Mouse (Mus musculus) stomach, embryonic 14.5 days (tissue): ENCODE measurements around the gene Ly6g5c. TPM values are rescaled to one million over a fixed set of nuclear protein-coding genes. Genes with fewer than 3 reads are reported as not detected.

Experiments used
- ATAC-seq: fragments of 200-750 bp; cut with Nextera tagmentation; 2 replicates; pipeline ENCODE4 v1.8.0; 2017; ENCODE audit warnings: low read depth, moderate TSS enrichment; ENCODE audit not compliant: insufficient number of reproducible peaks, insufficient read depth, low FRiP score
- H3K27ac ChIP-seq: fragments of 300-500 bp; sonication (generic); 2 replicates; pipeline ENCODE4 v1.5.1; 2014; ENCODE audit warnings: mild to moderate bottlenecking, low read length, moderate library complexity, mixed read lengths
- H3K27me3 ChIP-seq: fragments of 300-500 bp; sonication (generic); 2 replicates; pipeline ENCODE4 v1.6.1; 2014; ENCODE audit warnings: low read length, control low read depth, mixed read lengths; ENCODE audit not compliant: control insufficient read depth, insufficient read depth
- H3K36me3 ChIP-seq: fragments of 300-500 bp; sonication (generic); 2 replicates; pipeline ENCODE4 v1.6.1; 2014; ENCODE audit warnings: mild to moderate bottlenecking, control low read depth, low read length, moderate library complexity, mixed read lengths; ENCODE audit not compliant: control insufficient read depth, insufficient read depth
- H3K4me1 ChIP-seq: fragments of 300-500 bp; sonication (generic); 2 replicates; pipeline ENCODE4 v1.6.1; 2014; ENCODE audit warnings: low read length, control low read depth, mixed read lengths; ENCODE audit not compliant: control insufficient read depth, insufficient read depth
- H3K4me2 ChIP-seq: fragments of 300-500 bp; sonication (generic); replicated peaks from 2 replicates; pipeline ENCODE4 v1.6.1; 2014; ENCODE audit warnings: low read depth, low read length, control low read depth
- H3K4me3 ChIP-seq: fragments of 300-500 bp; sonication (generic); 2 replicates; pipeline ENCODE4 v1.5.1; 2014; ENCODE audit warnings: low read depth, low read length, control low read depth
- H3K9ac ChIP-seq: fragments of 300-500 bp; sonication (generic); replicated peaks from 2 replicates; pipeline ENCODE4 v1.6.1; 2014; ENCODE audit warnings: low read depth, mild to moderate bottlenecking, control low read depth, low read length, moderate library complexity, mixed read lengths
- H3K9me3 ChIP-seq: fragments of 300-500 bp; sonication (generic); 2 replicates; pipeline ENCODE4 v1.6.1; 2016; ENCODE audit warnings: low read depth, low read length, control low read depth; ENCODE audit not compliant: control insufficient read depth
- WGBS: fragments of 180-500 bp; shearing (Covaris S2); extraction: QIAGEN DNeasy Blood & Tissue Kit; methylation state at CpG from one replicate; pipeline ENCODE4 v1.1.7; 2014; 5-methylcytosine and 5-hydroxymethylcytosine counted together
- polyA plus RNA-seq: library from polyadenylated mRNA; unstranded; fragments of >200 nt; fragmentation: Nextera tagmentation; extraction: Ambion mirVana; gene quantifications from 2 replicates; pipeline ENCODE4 v1.2.1, GENCODE M21; 2014

The Ly6g5c gene
- not detected in 2 replicates for polyA plus RNA-seq

DNA sequence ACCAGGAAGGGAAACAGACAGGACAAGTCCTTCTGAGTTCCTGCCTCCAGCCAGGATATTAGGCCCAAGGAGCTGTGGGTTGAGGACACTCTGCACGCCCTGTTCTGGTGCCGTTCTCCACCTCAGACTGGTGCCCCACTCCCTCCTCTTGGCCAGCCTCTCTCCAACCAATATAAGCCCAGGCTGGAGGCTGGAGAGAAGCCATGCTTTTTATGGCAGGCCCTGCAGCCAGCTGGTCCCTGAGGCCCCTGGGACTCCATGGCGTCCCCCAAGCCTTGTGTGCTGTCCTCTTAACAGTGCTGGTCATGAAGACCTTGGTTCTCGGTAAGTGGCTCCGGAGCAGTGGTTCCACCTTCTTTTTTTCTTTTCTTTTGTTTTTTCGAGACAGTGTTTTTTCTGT, at the start of gene Ly6g5c:
Gene Ly6g5c (plus strand): TSS at position 183 of the 400 bp plus-strand sequence.
- Histone ChIP-seq H3K4me2 (no peak within 1 kb of the TSS), H3K4me3 (no peak within 1 kb of the TSS), H3K36me3 (peaks cover 1% of the 10 kb centered on the region; the same call in 1 of the 2 replicates), H3K27ac (no peak within 1 kb of the TSS), H3K9ac (no peak within 1 kb of the TSS), H3K4me1 (0 out of 2 replicates have a peak, but pooled peaks cover 3% of the 10 kb centered on the region), H3K9me3 (no peaks in the 10 kb centered on the region), H3K27me3 (no peaks in the 10 kb centered on the region)
- 87% methylated on average over 6 of the region's 6 CpGs for WGBS
- no peak for ATAC-seq

DNA sequence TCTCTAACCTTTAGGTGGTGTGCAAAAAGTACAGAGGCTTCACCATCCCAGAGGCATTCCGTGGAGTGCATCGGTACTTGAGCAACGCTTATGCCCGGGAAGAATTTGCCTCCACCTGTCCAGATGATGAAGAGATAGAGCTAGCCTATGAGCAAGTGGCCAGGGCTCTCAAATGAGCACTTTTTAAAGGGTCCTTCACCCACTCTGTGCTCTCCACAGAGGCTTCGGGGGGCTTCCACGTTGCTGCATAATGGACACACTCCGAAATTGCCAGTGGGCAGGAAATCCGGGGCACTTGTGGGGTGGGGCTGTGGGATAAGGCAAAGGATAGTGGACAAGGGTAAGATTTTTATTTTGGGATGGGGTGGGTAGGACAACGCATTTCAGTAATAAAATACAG, 49.8 kb upstream of the Ly6g5c start:
- no peak for ATAC-seq
- Histone ChIP-seq H3K9me3 (no peaks in the 10 kb centered on the region), H3K4me3 (no peak overlapping the region), H3K4me1 (peaks cover 13% of the 10 kb centered on the region; the same call in 1 of the 2 replicates), H3K27me3 (no peaks in the 10 kb centered on the region), H3K36me3 (peaks cover 62% of the 10 kb centered on the region), H3K4me2 (peak overlapping the region; percentile 88; the same call in 1 of the 2 replicates), H3K9ac (no peak overlapping the region), H3K27ac (no peak overlapping the region)
- WGBS = 46% methylated on average over 9 of the region's 9 CpGs

DNA sequence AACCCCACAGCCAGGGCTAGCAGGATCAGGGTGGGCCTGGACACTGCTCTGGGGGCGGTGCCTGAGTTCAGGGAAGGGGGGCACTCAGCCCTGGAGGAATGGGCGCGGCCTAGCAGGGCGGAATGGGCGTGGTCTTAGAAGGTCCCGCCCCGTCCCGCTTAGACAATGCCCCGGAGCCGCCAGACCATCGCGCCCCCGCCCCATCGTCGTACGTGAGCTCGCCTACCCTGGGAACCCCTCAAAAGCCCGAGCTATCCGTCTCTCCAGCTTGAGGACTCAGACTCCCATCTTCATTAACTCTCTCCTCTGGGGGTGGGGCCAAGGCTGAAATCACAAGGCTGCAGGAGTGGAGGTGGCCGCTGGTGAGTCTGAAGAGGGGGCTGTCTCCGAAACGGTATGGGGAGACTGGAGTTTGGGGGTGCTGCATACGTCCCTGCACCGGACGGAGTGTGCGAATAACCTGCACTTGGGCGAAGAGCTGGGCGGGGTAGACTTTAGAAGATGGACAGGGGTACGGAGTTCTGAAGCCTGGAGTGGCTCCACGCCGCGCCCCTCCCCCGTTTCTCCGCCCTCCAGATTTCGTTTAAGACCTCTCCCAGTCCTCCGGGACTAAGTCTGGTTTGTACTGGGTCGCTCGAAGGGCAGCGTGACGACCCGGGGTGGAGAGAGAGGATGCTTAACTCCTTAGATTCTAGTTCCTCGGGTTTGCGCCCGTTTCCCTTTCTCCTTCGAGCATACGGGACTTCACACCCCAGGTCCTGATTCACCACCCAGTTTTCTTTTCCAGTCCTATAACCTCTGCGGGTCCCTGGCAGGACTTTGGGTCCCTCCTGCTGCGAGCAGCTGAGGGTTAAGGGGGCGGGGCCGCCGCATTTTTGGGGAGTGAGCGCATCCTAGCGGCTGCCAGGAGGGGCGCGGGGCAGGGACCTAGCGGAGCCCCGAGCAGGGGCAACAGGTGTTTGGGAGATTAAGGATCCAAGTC, 48.9 kb upstream of the Ly6g5c start, which contains the start of gene Ddah2:
Gene Ddah2 (plus strand): TSS at position 125 of the 982 bp plus-strand sequence.
- Histone ChIP-seq H3K36me3 (peaks cover 54% of the 10 kb centered on the region), H3K9ac (peak within 1 kb of the TSS; percentile 83)
- WGBS = under 1% methylated on average over 57 of the region's 57 CpGs

DNA sequence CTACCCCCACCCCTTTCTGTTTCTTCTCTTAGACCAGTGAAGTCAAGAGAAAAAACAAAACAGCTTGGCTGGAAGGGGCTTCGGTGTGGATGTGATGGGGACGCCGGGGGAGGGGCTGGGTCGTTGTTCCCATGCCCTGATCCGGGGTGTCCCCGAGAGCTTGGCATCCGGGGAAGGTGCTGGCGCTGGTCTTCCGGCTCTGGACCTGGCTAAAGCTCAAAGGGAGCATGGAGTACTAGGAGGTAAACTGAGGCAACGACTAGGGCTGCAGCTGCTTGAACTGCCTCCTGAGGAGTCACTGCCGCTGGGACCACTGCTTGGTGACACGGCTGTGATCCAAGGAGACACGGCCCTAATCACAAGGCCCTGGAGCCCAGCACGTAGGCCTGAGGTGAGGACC, 48.0 kb upstream of the Ly6g5c start:
- 31% methylated on average over 14 of the region's 14 CpGs for WGBS
- H3K36me3 ChIP-seq = peaks cover 47% of the 10 kb centered on the region

More for the DNA sequence above, 48.9 kb upstream of the Ly6g5c start, which contains the start of gene Ddah2:
- peak within 1 kb of the TSS; percentile 93 for H3K27ac ChIP-seq
- peaks cover 16% of the 10 kb centered on the region; the same call in 1 of the 2 replicates for H3K4me1 ChIP-seq
- H3K4me2 ChIP-seq = peak within 1 kb of the TSS; percentile 88
- no peaks in the 10 kb centered on the region for H3K9me3 ChIP-seq
- ATAC-seq = peak; percentile 89
- no peaks in the 10 kb centered on the region for H3K27me3 ChIP-seq
- H3K4me3 ChIP-seq = peak within 1 kb of the TSS; percentile 87

DNA sequence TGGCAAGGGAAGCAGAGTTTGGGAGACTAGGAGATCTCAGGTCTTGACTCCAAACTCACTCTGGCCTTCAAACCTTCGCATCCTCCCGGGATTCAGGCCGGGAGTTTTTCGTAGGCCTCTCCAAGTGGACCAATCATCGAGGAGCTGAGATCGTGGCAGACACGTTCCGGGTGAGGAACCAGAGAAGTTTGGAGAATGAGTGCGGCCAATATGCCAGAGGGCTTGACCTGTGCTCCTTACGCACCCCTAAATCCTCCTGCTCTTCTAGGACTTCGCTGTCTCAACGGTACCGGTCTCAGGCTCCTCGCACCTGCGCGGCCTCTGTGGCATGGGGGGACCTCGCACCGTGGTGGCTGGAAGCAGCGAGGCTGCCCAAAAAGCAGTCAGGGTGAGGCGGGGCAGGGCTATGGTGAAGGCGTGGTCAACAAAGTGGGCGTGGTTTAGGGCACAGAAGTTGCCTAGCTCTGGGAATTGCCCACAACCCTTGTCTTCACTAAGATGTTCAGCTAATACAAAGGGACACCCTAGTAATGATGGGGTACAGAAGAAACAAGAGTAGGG, 47.3 kb upstream of the Ly6g5c start:
- H3K27ac ChIP-seq = no peak overlapping the region
- H3K4me1 ChIP-seq = peaks cover 26% of the 10 kb centered on the region
- no peaks in the 10 kb centered on the region for H3K9me3 ChIP-seq
- H3K27me3 ChIP-seq = no peaks in the 10 kb centered on the region
- peak overlapping the region; percentile 87 for H3K4me3 ChIP-seq
- WGBS = 55% methylated on average over 22 of the region's 22 CpGs
- peak overlapping the region; percentile 88 for H3K4me2 ChIP-seq
- ATAC-seq = no peak
- H3K9ac ChIP-seq = peak overlapping the region; percentile 83; the same call in 1 of the 2 replicates
- peaks cover 39% of the 10 kb centered on the region for H3K36me3 ChIP-seq

More for the DNA sequence above, 48.0 kb upstream of the Ly6g5c start:
- Histone ChIP-seq H3K4me2 (peak overlapping the region; percentile 88), H3K4me1 (peaks cover 19% of the 10 kb centered on the region; the same call in 1 of the 2 replicates), H3K27ac (peak overlapping the region; percentile 93; the same call in 1 of the 2 replicates), H3K9me3 (no peaks in the 10 kb centered on the region), H3K27me3 (no peaks in the 10 kb centered on the region), H3K9ac (peak overlapping the region; percentile 83), H3K4me3 (peak overlapping the region; percentile 87)
- ATAC-seq = no peak

DNA sequence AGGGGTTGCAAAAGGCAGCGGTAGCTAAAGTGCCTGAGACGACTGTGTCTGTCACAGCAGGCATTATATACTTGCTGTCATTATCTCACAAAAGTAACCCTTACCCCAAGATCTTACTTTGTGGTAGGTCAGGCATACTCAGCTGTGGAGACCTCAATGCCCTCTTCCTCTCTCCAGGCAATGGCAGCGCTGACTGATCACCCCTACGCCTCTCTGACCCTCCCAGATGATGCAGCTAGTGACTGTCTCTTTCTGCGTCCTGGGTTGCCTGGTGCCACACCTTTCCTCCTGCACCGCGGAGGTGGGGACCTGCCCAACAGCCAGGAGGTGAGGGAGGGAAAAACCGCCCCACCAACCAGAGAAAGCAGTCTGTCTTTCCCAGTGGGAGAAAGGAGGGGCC, 46.8 kb upstream of the Ly6g5c start:
- Histone ChIP-seq H3K36me3 (peaks cover 34% of the 10 kb centered on the region), H3K9ac (no peak overlapping the region), H3K27me3 (no peaks in the 10 kb centered on the region), H3K4me1 (peaks cover 28% of the 10 kb centered on the region), H3K27ac (peak overlapping the region; percentile 33; the same call in 1 of the 2 replicates), H3K9me3 (no peaks in the 10 kb centered on the region), H3K4me2 (no peak overlapping the region), H3K4me3 (no peak overlapping the region)
- ATAC-seq = no peak
- WGBS = 69% methylated on average over 8 of the region's 8 CpGs

DNA sequence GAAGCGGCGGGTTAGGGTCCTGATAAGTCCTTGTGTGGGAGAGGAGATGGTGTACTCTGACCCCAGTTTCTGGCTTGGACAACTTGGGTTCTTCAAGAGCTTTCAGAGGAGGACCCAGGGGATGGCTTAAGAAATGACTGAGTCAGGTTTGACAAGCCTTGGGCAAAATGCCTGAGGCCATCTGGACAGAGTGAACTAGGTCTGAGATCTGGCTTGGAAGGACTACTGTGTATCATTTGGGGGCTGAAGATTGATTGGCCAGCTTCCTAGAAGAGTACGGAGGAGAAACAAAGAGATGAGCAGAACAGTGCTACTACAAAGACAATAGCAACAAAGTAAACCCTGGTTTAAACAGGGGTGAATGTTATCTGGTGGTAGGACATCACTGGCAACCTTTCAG, 44.6 kb upstream of the Ly6g5c start:
- ATAC-seq = no peak
- 78% methylated on average over 3 of the region's 3 CpGs for WGBS
- Histone ChIP-seq H3K4me1 (peaks cover 28% of the 10 kb centered on the region), H3K9ac (no peak overlapping the region), H3K4me3 (no peak overlapping the region), H3K27ac (no peak overlapping the region), H3K4me2 (no peak overlapping the region), H3K27me3 (no peaks in the 10 kb centered on the region), H3K9me3 (no peaks in the 10 kb centered on the region), H3K36me3 (peaks cover 17% of the 10 kb centered on the region)

DNA sequence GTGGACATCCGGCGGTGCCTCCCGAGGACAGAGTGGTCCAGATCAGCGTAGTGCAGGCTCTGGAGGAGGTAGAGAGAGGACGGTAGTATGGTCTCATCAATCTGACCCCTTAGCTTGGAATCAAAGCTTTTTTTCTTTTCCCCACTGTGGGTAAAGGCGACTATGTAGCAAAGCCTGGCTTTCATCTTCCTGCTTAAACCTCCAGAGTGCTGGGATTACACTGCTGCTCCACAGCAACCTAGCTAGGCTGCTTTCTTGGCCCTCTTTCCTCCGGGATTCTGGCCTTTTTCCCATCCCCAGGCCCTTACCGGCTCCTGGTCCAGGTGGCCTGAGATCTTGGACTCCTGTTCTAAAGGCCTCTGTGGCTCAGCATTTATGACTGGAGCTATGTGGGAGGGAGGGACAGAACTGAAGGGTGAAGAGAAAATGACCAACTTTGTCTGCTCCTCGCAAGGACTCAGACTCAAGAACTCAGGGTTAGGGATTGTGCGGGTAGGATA, 43.7 kb upstream of the Ly6g5c start:
- no peaks in the 10 kb centered on the region for H3K9me3 ChIP-seq
- no peaks in the 10 kb centered on the region for H3K27me3 ChIP-seq
- H3K36me3 ChIP-seq = peaks cover 16% of the 10 kb centered on the region
- H3K4me3 ChIP-seq = peak overlapping the region; percentile 25
- no peak overlapping the region for H3K9ac ChIP-seq
- peak overlapping the region; percentile 51 for H3K4me2 ChIP-seq
- peak overlapping the region; percentile 86 for H3K27ac ChIP-seq
- WGBS = 30% methylated on average over 10 of the region's 10 CpGs
- H3K4me1 ChIP-seq = peaks cover 28% of the 10 kb centered on the region
- ATAC-seq = no peak
